Mouse (Mus musculus): ENCODE results near the gene Krt14. TPM values are rescaled to one million over a fixed set of nuclear protein-coding genes. Genes with fewer than 3 reads are reported as not detected.

The Krt14 gene
- polyA plus RNA-seq, 1 experiment from 2014 or later: 7.8 TPM

Other genes with a start within 250 kb of the Krt14 start
- gene Krtap29-1, start 228.5 kb downstream of the Krt14 start, polyA plus RNA-seq (2015; fragmentation: Nextera tagmentation; extraction: Ambion mirVana): not detected in 2 replicates
- not detected in 2 replicates for gene Krtap16-1, start 221.0 kb downstream of the Krt14 start, polyA plus RNA-seq (2015; fragmentation: Nextera tagmentation; extraction: Ambion mirVana)
- 0.27 TPM in 1 of 2 replicates, not detected in the other for gene Krtap17-1, start 213.6 kb downstream of the Krt14 start, polyA plus RNA-seq (2015; fragmentation: Nextera tagmentation; extraction: Ambion mirVana)
- not detected in 2 replicates for gene Krt33a, start 191.3 kb downstream of the Krt14 start, polyA plus RNA-seq (2015; fragmentation: Nextera tagmentation; extraction: Ambion mirVana)
- gene Krt33b, start 177.7 kb downstream of the Krt14 start, polyA plus RNA-seq (2015; fragmentation: Nextera tagmentation; extraction: Ambion mirVana): not detected in 2 replicates
- gene Krt34, start 166.0 kb downstream of the Krt14 start, polyA plus RNA-seq (2015; fragmentation: Nextera tagmentation; extraction: Ambion mirVana): not detected in 2 replicates
- 0.12 TPM in 1 of 2 replicates, not detected in the other for gene Krt31, start 157.0 kb downstream of the Krt14 start, polyA plus RNA-seq (2015; fragmentation: Nextera tagmentation; extraction: Ambion mirVana)
- gene Krt32, start 119.3 kb downstream of the Krt14 start, polyA plus RNA-seq (2015; fragmentation: Nextera tagmentation; extraction: Ambion mirVana): not detected in 2 replicates
- not detected in 2 replicates for gene Krt35, start 111.3 kb downstream of the Krt14 start, polyA plus RNA-seq (2015; fragmentation: Nextera tagmentation; extraction: Ambion mirVana)
- not detected in 2 replicates for gene Krt36, start 101.9 kb downstream of the Krt14 start, polyA plus RNA-seq (2015; fragmentation: Nextera tagmentation; extraction: Ambion mirVana)
- 0.58 and 1.7 TPM in 2 replicates for gene Krt13, start 86.0 kb downstream of the Krt14 start, polyA plus RNA-seq (2015; fragmentation: Nextera tagmentation; extraction: Ambion mirVana)
- gene Krt15, start 71.6 kb downstream of the Krt14 start, polyA plus RNA-seq (2015; fragmentation: Nextera tagmentation; extraction: Ambion mirVana): 12.4 and 18.4 TPM in 2 replicates
- gene Krt19, start 58.9 kb downstream of the Krt14 start, polyA plus RNA-seq (2015; fragmentation: Nextera tagmentation; extraction: Ambion mirVana): 64.1 and 79.3 TPM in 2 replicates
- gene Krt9, start 14.3 kb downstream of the Krt14 start, polyA plus RNA-seq (2015; fragmentation: Nextera tagmentation; extraction: Ambion mirVana): not detected in 2 replicates
- 0.24 and 0.49 TPM in 2 replicates for gene Krt16, start 41.4 kb upstream of the Krt14 start, polyA plus RNA-seq (2015; fragmentation: Nextera tagmentation; extraction: Ambion mirVana)
- gene Krt17, start 53.5 kb upstream of the Krt14 start, polyA plus RNA-seq (2015; fragmentation: Nextera tagmentation; extraction: Ambion mirVana): 26.6 and 58.5 TPM in 2 replicates
- gene Krt42, start 62.3 kb upstream of the Krt14 start, polyA plus RNA-seq (2015; fragmentation: Nextera tagmentation; extraction: Ambion mirVana): not detected in 2 replicates
- 1,600 and 1,609 TPM in 2 replicates for gene Eif1, start 112.3 kb upstream of the Krt14 start, polyA plus RNA-seq (2015; fragmentation: Nextera tagmentation; extraction: Ambion mirVana)
- not detected in 2 replicates for gene Gast, start 126.9 kb upstream of the Krt14 start, polyA plus RNA-seq (2015; fragmentation: Nextera tagmentation; extraction: Ambion mirVana)
- gene Hap1, start 148.6 kb upstream of the Krt14 start, polyA plus RNA-seq (2015; fragmentation: Nextera tagmentation; extraction: Ambion mirVana): 5.6 and 5.8 TPM in 2 replicates
- 140 and 155 TPM in 2 replicates for gene Jup, start 190.2 kb upstream of the Krt14 start, polyA plus RNA-seq (2015; fragmentation: Nextera tagmentation; extraction: Ambion mirVana)
- gene P3h4, start 207.3 kb upstream of the Krt14 start, polyA plus RNA-seq (2015; fragmentation: Nextera tagmentation; extraction: Ambion mirVana): 50.8 and 52.6 TPM in 2 replicates
- gene Fkbp10, start 208.1 kb upstream of the Krt14 start, polyA plus RNA-seq (2015; fragmentation: Nextera tagmentation; extraction: Ambion mirVana): 89.4 and 98.0 TPM in 2 replicates
- 107 and 110 TPM in 2 replicates for gene Nt5c3b, start 234.3 kb upstream of the Krt14 start, polyA plus RNA-seq (2015; fragmentation: Nextera tagmentation; extraction: Ambion mirVana)
- gene Klhl10, start 234.4 kb upstream of the Krt14 start, polyA plus RNA-seq (2015; fragmentation: Nextera tagmentation; extraction: Ambion mirVana): 0.29 and 0.47 TPM in 2 replicates

Measured in heart, embryonic 16.5 days (tissue).